Mouse (Mus musculus): ENCODE measurements around the gene Egr4.

- TF ChIP-seq EP300 (IDR thresholded peaks at IDR 0.05) (no peak), CTCF (IDR thresholded peaks at IDR 0.05) (no peak)
Observed at GRCm38 (mm10) chr6:85508602-85509001, 4.8 kb downstream of the Egr4 start.
